In the genomic region with DNA sequence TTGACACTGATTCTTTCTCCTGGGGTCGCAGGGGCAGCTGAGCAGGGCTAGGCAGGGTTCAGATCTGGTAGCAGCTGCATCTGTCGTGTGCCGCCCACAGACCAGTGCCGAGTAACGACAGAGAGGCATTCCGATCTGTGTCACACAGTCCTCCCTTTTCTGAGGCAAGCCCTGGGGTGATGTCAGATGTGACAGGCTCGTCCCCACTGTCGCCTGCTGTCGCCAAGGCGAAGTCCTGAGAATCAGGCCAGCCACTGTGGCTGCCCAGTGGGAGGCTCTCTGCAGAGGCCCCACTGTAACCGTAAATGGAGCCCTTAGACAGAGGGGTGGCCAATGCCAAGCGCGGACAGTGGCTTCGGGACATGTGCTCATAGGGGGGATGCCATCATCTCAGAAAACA, we compare ENCODE assay signal across 10 mouse cellular contexts.
DNase-seq lines count a peak whose midpoint lies in the region; ATAC-seq lines count a peak whose summit lies in the region.
"Had no signal": no experiment of that assay in that cellular context is flagged by ENCODE, and none has a peak within 500 bp of the region (broad histone marks: within the 10 kb centered on the region; RNA-seq: fewer than 3 reads in every experiment).

No protein-coding gene starts in this region.

- H3K36me3 ChIP-seq in hindbrain, embryonic 11.5 days (ENCODE audit: control insufficient read depth, insufficient read depth, low read length) = no peaks in the 10 kb centered on the region

- no peak overlapping the region for H3K27ac ChIP-seq in hindbrain, embryonic 11.5 days (ENCODE audit: low read depth, low read length)

- WGBS in hindbrain, embryonic 11.5 days = 29% methylated on average over 14 of the region's 14 CpGs

- no peak overlapping the region for H3K9ac ChIP-seq in hindbrain, embryonic 11.5 days (ENCODE audit: low read depth, low read length)

- H3K4me1 ChIP-seq in hindbrain, embryonic 11.5 days (replicated peaks; ENCODE audit: control insufficient read depth, insufficient read depth, low read length) = no peaks in the 10 kb centered on the region; the same call in 1 of the 2 replicates

- H3K27me3 ChIP-seq in hindbrain, embryonic 11.5 days (ENCODE audit: control insufficient read depth, insufficient read depth, low read length) = no peaks in the 10 kb centered on the region

- intact Hi-C loops in left cerebral cortex, postnatal 25 days (cut with DNase I) = no loop called here

- no peaks in the 10 kb centered on the region for H3K9me3 ChIP-seq in hindbrain, embryonic 11.5 days (ENCODE audit: control insufficient read depth, low read length)

- DNase-seq in frontal cortex, postnatal 25 days (ENCODE audit: low spot score in 2 of 2) = no peak
- DNase-seq in brain, adult 2 months (ENCODE audit: low read depth, low spot score) = peak; percentile 94
- DNase-seq in hindbrain, embryonic 11.5 days (ENCODE audit: low spot score) = peak; percentile 24
- peak; percentile 37 to 53 for DNase-seq in left cerebral cortex, postnatal 25 days (ENCODE audit: low spot score in 2 of 2)
- DNase-seq in thymus, postnatal 4 days = no peak
- no peak for DNase-seq in urinary bladder, adult 18-20 months (ENCODE audit: low spot score in 2 of 2)
- DNase-seq: B cell, adult 2 months had no signal

- no peak overlapping the region for H3K4me2 ChIP-seq in hindbrain, embryonic 11.5 days (replicated peaks; ENCODE audit: low read depth, low read length)

- ATAC-seq in frontal cortex, adult (ENCODE audit: low TSS enrichment) = peak; percentile 48
- peak; percentile 49; the same call in 1 of the 2 replicates for ATAC-seq in hindbrain, embryonic 11.5 days (ENCODE audit: low FRiP score)
- no peak for ATAC-seq in megakaryocyte-erythroid progenitor cell, adult 5-6 weeks (replicated peaks; ENCODE audit: low FRiP score, low TSS enrichment, poor library complexity, severe bottlenecking)
- ATAC-seq: forebrain, embryonic 14.5 days had no signal

- H3K4me3 ChIP-seq in hindbrain, embryonic 11.5 days (ENCODE audit: low read depth, low read length) = no peak overlapping the region

Comparison
In these comparisons a context has a peak if more than half of its experiments do, and no peak if none do; other contexts are left out.
1. DNase-seq: peak in brain, adult 2 months (single experiment), hindbrain, embryonic 11.5 days (single experiment) and left cerebral cortex, postnatal 25 days (2 of 2); none in frontal cortex, postnatal 25 days (0 of 2), thymus, postnatal 4 days (single experiment) and urinary bladder, adult 18-20 months (0 of 2).